Mouse (Mus musculus): Measurements from ENCODE around the gene Mcam. TPM values are rescaled to one million over a fixed set of nuclear protein-coding genes. Genes with fewer than 3 reads are reported as not detected.

Mcam gene
- 14.1 and 14.3 TPM in 2 replicates for polyA plus RNA-seq (2012; rRNA removed)

GRCm38 (mm10) chr9:44134101-44134850, at the start of gene Mcam:
Gene Mcam (plus strand): TSS chr9:44134469.
- no peaks in the 10 kb centered on the region for H3K27me3 ChIP-seq (ENCODE audit: control insufficient read depth, insufficient read depth, low read length)
- H3K4me3 ChIP-seq (ENCODE audit: control insufficient read depth, low read depth, low read length), result peak within 1 kb of the TSS; percentile 86
- H3K36me3 ChIP-seq (ENCODE audit: control insufficient read depth, insufficient read depth, low read length), result no peaks in the 10 kb centered on the region
- peak; percentile 29; the same call in 1 of the 2 replicates for TF ChIP-seq POLR2A (IDR thresholded peaks at IDR 0.05; ENCODE audit: control insufficient read depth, low read depth, low read length)
- TF ChIP-seq CTCF (IDR thresholded peaks at IDR 0.05; ENCODE audit: control insufficient read depth, insufficient read depth, insufficient replicate concordance, low read depth, low read length), result no peak
- H3K4me1 ChIP-seq (ENCODE audit: control insufficient read depth, insufficient read depth, low read length), result peaks cover 36% of the 10 kb centered on the region
- peak within 1 kb of the TSS; percentile 56 for H3K27ac ChIP-seq (ENCODE audit: control insufficient read depth, insufficient read depth, low read depth, low read length)

- Histone ChIP-seq H3K36me3 (ENCODE audit: control insufficient read depth, insufficient read depth, low read length) (no peaks in the 10 kb centered on the region; the same call in none of the 2 replicates), H3K4me1 (ENCODE audit: control insufficient read depth, insufficient read depth, low read length) (peaks cover 17% of the 10 kb centered on the region), H3K27ac (ENCODE audit: control insufficient read depth, insufficient read depth, low read depth, low read length) (peak overlapping the region; percentile 99), H3K4me3 (ENCODE audit: control insufficient read depth, low read depth, low read length) (peak overlapping the region; percentile 97), H3K27me3 (ENCODE audit: control insufficient read depth, insufficient read depth, low read length) (no peaks in the 10 kb centered on the region)
- TF ChIP-seq CTCF (IDR thresholded peaks at IDR 0.05; ENCODE audit: control insufficient read depth, insufficient read depth, insufficient replicate concordance, low read depth, low read length), result no peak
- TF ChIP-seq POLR2A (IDR thresholded peaks at IDR 0.05; ENCODE audit: control insufficient read depth, low read depth, low read length), result peak; percentile 68
Observed at GRCm38 (mm10) chr9:44084659-44085229, 49.5 kb upstream of the Mcam start.

DNA sequence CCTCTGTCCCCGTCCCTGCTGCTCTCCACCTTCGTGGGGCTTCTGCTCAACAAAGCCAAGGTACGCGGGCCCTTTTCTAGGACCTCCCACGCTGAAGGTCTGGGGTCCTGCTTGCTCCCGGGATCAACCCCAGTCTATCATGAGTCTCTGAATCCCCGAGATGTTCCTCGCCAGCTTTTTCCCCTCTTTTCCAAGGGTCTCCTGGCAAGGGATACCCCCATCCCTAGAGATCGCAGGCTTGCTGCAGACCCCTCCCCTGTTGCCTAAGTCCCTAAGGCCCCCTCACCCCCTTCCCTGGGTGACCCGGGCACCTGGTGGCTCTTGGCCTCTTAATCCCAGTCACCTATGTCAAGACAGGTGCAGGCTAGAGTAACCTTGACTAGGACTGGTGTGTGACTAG, 49.0 kb upstream of the Mcam start:
- H3K4me1 ChIP-seq (ENCODE audit: control insufficient read depth, insufficient read depth, low read length), result peaks cover 16% of the 10 kb centered on the region
- TF ChIP-seq CTCF (IDR thresholded peaks at IDR 0.05; ENCODE audit: control insufficient read depth, insufficient read depth, insufficient replicate concordance, low read depth, low read length), result no peak
- TF ChIP-seq POLR2A (IDR thresholded peaks at IDR 0.05; ENCODE audit: control insufficient read depth, low read depth, low read length), result no peak
- H3K36me3 ChIP-seq (ENCODE audit: control insufficient read depth, insufficient read depth, low read length), result no peaks in the 10 kb centered on the region; the same call in none of the 2 replicates
- peak overlapping the region; percentile 97 for H3K4me3 ChIP-seq (ENCODE audit: control insufficient read depth, low read depth, low read length)
- H3K27me3 ChIP-seq (ENCODE audit: control insufficient read depth, insufficient read depth, low read length), result no peaks in the 10 kb centered on the region
- H3K27ac ChIP-seq (ENCODE audit: control insufficient read depth, insufficient read depth, low read depth, low read length), result peak overlapping the region; percentile 99

GRCm38 (mm10) chr9:44085741-44086665, 48.3 kb upstream of the Mcam start:
- Histone ChIP-seq H3K27me3 (ENCODE audit: control insufficient read depth, insufficient read depth, low read length) (no peaks in the 10 kb centered on the region), H3K27ac (ENCODE audit: control insufficient read depth, insufficient read depth, low read depth, low read length) (peak overlapping the region; percentile 99), H3K36me3 (ENCODE audit: control insufficient read depth, insufficient read depth, low read length) (no peaks in the 10 kb centered on the region; the same call in none of the 2 replicates), H3K4me1 (ENCODE audit: control insufficient read depth, insufficient read depth, low read length) (peaks cover 17% of the 10 kb centered on the region), H3K4me3 (ENCODE audit: control insufficient read depth, low read depth, low read length) (peak overlapping the region; percentile 97)
- TF ChIP-seq CTCF (IDR thresholded peaks at IDR 0.05; ENCODE audit: control insufficient read depth, insufficient read depth, insufficient replicate concordance, low read depth, low read length) (no peak), POLR2A (IDR thresholded peaks at IDR 0.05; ENCODE audit: control insufficient read depth, low read depth, low read length) (peak; percentile 52; the same call in 1 of the 2 replicates)

- H3K36me3 ChIP-seq (ENCODE audit: control insufficient read depth, insufficient read depth, low read length), result peaks cover 2% of the 10 kb centered on the region
- H3K4me3 ChIP-seq (ENCODE audit: control insufficient read depth, low read depth, low read length), result peak overlapping the region; percentile 54
- no peaks in the 10 kb centered on the region for H3K27me3 ChIP-seq (ENCODE audit: control insufficient read depth, insufficient read depth, low read length)
- H3K27ac ChIP-seq (ENCODE audit: control insufficient read depth, insufficient read depth, low read depth, low read length), result no peak overlapping the region; the same call in 1 of the 2 replicates
- TF ChIP-seq POLR2A (IDR thresholded peaks at IDR 0.05; ENCODE audit: control insufficient read depth, low read depth, low read length), result no peak
- TF ChIP-seq CTCF (IDR thresholded peaks at IDR 0.05; ENCODE audit: control insufficient read depth, insufficient read depth, insufficient replicate concordance, low read depth, low read length), result no peak
- peaks cover 18% of the 10 kb centered on the region for H3K4me1 ChIP-seq (ENCODE audit: control insufficient read depth, insufficient read depth, low read length)
Observed at GRCm38 (mm10) chr9:44086960-44087359, 47.3 kb upstream of the Mcam start.

- peak overlapping the region; percentile 33; the same call in 1 of the 2 replicates for H3K27ac ChIP-seq (ENCODE audit: control insufficient read depth, insufficient read depth, low read depth, low read length)
- peak overlapping the region; percentile 54 for H3K4me3 ChIP-seq (ENCODE audit: control insufficient read depth, low read depth, low read length)
- peaks cover 18% of the 10 kb centered on the region for H3K4me1 ChIP-seq (ENCODE audit: control insufficient read depth, insufficient read depth, low read length)
- H3K27me3 ChIP-seq (ENCODE audit: control insufficient read depth, insufficient read depth, low read length), result no peaks in the 10 kb centered on the region
- peaks cover 2% of the 10 kb centered on the region for H3K36me3 ChIP-seq (ENCODE audit: control insufficient read depth, insufficient read depth, low read length)
- TF ChIP-seq POLR2A (IDR thresholded peaks at IDR 0.05; ENCODE audit: control insufficient read depth, low read depth, low read length) (no peak), CTCF (IDR thresholded peaks at IDR 0.05; ENCODE audit: control insufficient read depth, insufficient read depth, insufficient replicate concordance, low read depth, low read length) (no peak)
Observed at GRCm38 (mm10) chr9:44087761-44088455, 46.4 kb upstream of the Mcam start.
